In genomic region chr17:56507161-56508068, GRCm38 (mm10) we compare ENCODE assay signal across 7 mouse cellular contexts. TPM values are rescaled to one million over a fixed set of nuclear protein-coding genes. Genes with fewer than 3 reads are reported as not detected.
DNase-seq lines count a peak whose midpoint lies in the region; ATAC-seq lines count a peak whose summit lies in the region.

No protein-coding gene starts in this region.

- intact Hi-C loops in left cerebral cortex, postnatal 36 days (cut with DNase I) = loop anchor here (5.0 kb wide), 1 partner anchor 35 kb away; no protein-coding TSS in a partner anchor

- H3K9me3 ChIP-seq in intestine, embryonic 16.5 days (ENCODE audit: control insufficient read depth, low read length) = no peaks in the 10 kb centered on the region
- no peaks in the 10 kb centered on the region for H3K9me3 ChIP-seq in midbrain, embryonic 11.5 days (ENCODE audit: control insufficient read depth, low read length)

- DNase-seq in adrenal gland, adult 8-10 months = peak; percentile 97
- peak; percentile 91 for DNase-seq in embryo, embryonic 9.5 days (ENCODE audit: extremely low spot score)
- peak; percentile 77 to 93 for DNase-seq in gastrocnemius, postnatal 4 days (ENCODE audit: low spot score in 2 of 2)
- DNase-seq in left cerebral cortex, postnatal 36 days (ENCODE audit: low spot score in 2 of 2) = peak; percentile 93 to 96
- peak; percentile 98 for DNase-seq in midbrain, embryonic 11.5 days (ENCODE audit: low spot score, missing footprints)
- DNase-seq in skeletal muscle tissue, adult 2 months (ENCODE audit: low read depth, low spot score) = peak; percentile 96

- H3K9ac ChIP-seq in intestine, embryonic 16.5 days (ENCODE audit: low read depth, low read length) = peak overlapping the region; percentile 90
- H3K9ac ChIP-seq in midbrain, embryonic 11.5 days (ENCODE audit: low read length) = peak overlapping the region; percentile 90

- H3K4me3 ChIP-seq in intestine, embryonic 16.5 days (ENCODE audit: low read length) = peak overlapping the region; percentile 66
- H3K4me3 ChIP-seq in midbrain, embryonic 11.5 days (ENCODE audit: low read depth, low read length) = peak overlapping the region; percentile 65

- under 1% methylated on average over 42 of the region's 42 CpGs for WGBS in intestine, embryonic 16.5 days
- WGBS in midbrain, embryonic 11.5 days = 1% methylated on average over 41 of the region's 42 CpGs

- peak overlapping the region; percentile 98 for H3K4me2 ChIP-seq in intestine, embryonic 16.5 days (ENCODE audit: low read depth, low read length)
- peak overlapping the region; percentile 99 for H3K4me2 ChIP-seq in midbrain, embryonic 11.5 days

- H3K27ac ChIP-seq in intestine, embryonic 16.5 days (ENCODE audit: low read length) = peak overlapping the region; percentile 95
- H3K27ac ChIP-seq in midbrain, embryonic 11.5 days (ENCODE audit: low read depth, low read length) = peak overlapping the region; percentile 75

- no peaks in the 10 kb centered on the region for H3K36me3 ChIP-seq in intestine, embryonic 16.5 days (ENCODE audit: control insufficient read depth, insufficient read depth, low read length)
- H3K36me3 ChIP-seq in midbrain, embryonic 11.5 days (ENCODE audit: control insufficient read depth, insufficient read depth, low read length) = no peaks in the 10 kb centered on the region

- peaks cover 28% of the 10 kb centered on the region for H3K27me3 ChIP-seq in intestine, embryonic 16.5 days (replicated peaks; ENCODE audit: control insufficient read depth, insufficient read depth, low read length)
- H3K27me3 ChIP-seq in midbrain, embryonic 11.5 days (ENCODE audit: control insufficient read depth, insufficient read depth, low read length) = peaks cover 30% of the 10 kb centered on the region

- ATAC-seq in intestine, embryonic 16.5 days = peak; percentile 97
- ATAC-seq in midbrain, embryonic 11.5 days (ENCODE audit: low FRiP score) = peak; percentile 95

- peaks cover 10% of the 10 kb centered on the region for H3K4me1 ChIP-seq in intestine, embryonic 16.5 days (ENCODE audit: control insufficient read depth, insufficient read depth, low read length)
- peaks cover 10% of the 10 kb centered on the region; the same call in 1 of the 2 replicates for H3K4me1 ChIP-seq in midbrain, embryonic 11.5 days (ENCODE audit: control insufficient read depth, insufficient read depth, low read length)

RNA-seq across cellular contexts. Expression of gene Znrf4, which starts 4.8 kb away (rescaled TPM):
- not detected for total RNA-seq in adrenal gland, adult 8-10 months (2022)
- not detected for total RNA-seq in gastrocnemius, postnatal 4 days (2021)
- not detected in 2 replicates for polyA plus RNA-seq in intestine, embryonic 16.5 days (2015; fragmentation: Nextera tagmentation; extraction: Ambion mirVana)
- total RNA-seq in left cerebral cortex, postnatal 36 days (2021) = not detected
- not detected in 2 replicates for polyA plus RNA-seq in midbrain, embryonic 11.5 days (2014; fragmentation: Nextera tagmentation; extraction: Ambion mirVana)

RNA-seq across cellular contexts. Expression of gene Ptprs, which starts 31.1 kb away (rescaled TPM):
- 100 to 1,000 TPM; 253 to 392 (median 313) TPM for total RNA-seq in adrenal gland, adult 8-10 months (2022)
- 100 to 1,000 TPM; 115 TPM for total RNA-seq in gastrocnemius, postnatal 4 days (2021)
- polyA plus RNA-seq in intestine, embryonic 16.5 days (2015; fragmentation: Nextera tagmentation; extraction: Ambion mirVana) = 34.4 and 37.3 TPM in 2 replicates
- 100 to 1,000 TPM; 576 to 675 TPM for total RNA-seq in left cerebral cortex, postnatal 36 days (2021)
- 115 and 125 TPM in 2 replicates for polyA plus RNA-seq in midbrain, embryonic 11.5 days (2014; fragmentation: Nextera tagmentation; extraction: Ambion mirVana)

RNA-seq across cellular contexts. Expression of gene Gm20219, which starts 46.8 kb away (rescaled TPM):
- total RNA-seq in adrenal gland, adult 8-10 months (2022) = 1 to 10 TPM in 2 of 4 experiments, under 1 TPM in 2; 0.73 to 2.1 (median 1.1) TPM
- total RNA-seq in gastrocnemius, postnatal 4 days (2021) = 1 to 10 TPM in 1 of 2 experiments, under 1 TPM in 1; 0.83 to 1.4 TPM
- polyA plus RNA-seq in intestine, embryonic 16.5 days (2015; fragmentation: Nextera tagmentation; extraction: Ambion mirVana) = 0.98 and 1.4 TPM in 2 replicates
- total RNA-seq in left cerebral cortex, postnatal 36 days (2021) = 1 to 10 TPM; 1.3 to 3.5 TPM
- polyA plus RNA-seq in midbrain, embryonic 11.5 days (2014; fragmentation: Nextera tagmentation; extraction: Ambion mirVana) = 0.45 and 0.58 TPM in 2 replicates

Comparison
In these comparisons a context has a peak if more than half of its experiments do, and no peak if none do; other contexts are left out.
1. Peak in every context shown above with its lines: DNase-seq, ATAC-seq, H3K4me3 ChIP-seq and H3K27ac ChIP-seq.